Mouse (Mus musculus) liver, embryonic 15.5 days (tissue): ENCODE measurements around the gene Nt5c3b. TPM values are rescaled to one million over a fixed set of nuclear protein-coding genes. Genes with fewer than 3 reads are reported as not detected.

Source experiments
- ATAC-seq: fragments of 200-750 bp; cut with Nextera tagmentation; 2 replicates; pipeline ENCODE4 v1.8.0; 2017; ENCODE audit warnings: moderate number of reproducible peaks, mild to moderate bottlenecking, moderate library complexity; ENCODE audit not compliant: insufficient read depth
- H3K27ac ChIP-seq: fragments of 300-500 bp; sonication (generic); replicated peaks from 2 replicates; pipeline ENCODE4 v1.5.1; 2015; ENCODE audit warnings: mild to moderate bottlenecking, inconsistent platforms
- H3K27me3 ChIP-seq: fragments of 300-500 bp; sonication (generic); 2 replicates; pipeline ENCODE4 v1.6.1; 2015; ENCODE audit warnings: mild to moderate bottlenecking, inconsistent platforms
- H3K36me3 ChIP-seq: fragments of 300-500 bp; sonication (generic); replicated peaks from 2 replicates; pipeline ENCODE4 v1.6.1; 2015; ENCODE audit warnings: moderate library complexity, mild to moderate bottlenecking, inconsistent platforms
- H3K4me1 ChIP-seq: fragments of 300-500 bp; sonication (generic); replicated peaks from 2 replicates; pipeline ENCODE4 v1.6.1; 2015; ENCODE audit warnings: inconsistent platforms
- H3K4me2 ChIP-seq: fragments of 300-500 bp; sonication (generic); 2 replicates; pipeline ENCODE4 v1.6.1; 2015; ENCODE audit warnings: moderate library complexity, mild to moderate bottlenecking, inconsistent platforms
- H3K4me3 ChIP-seq: fragments of 300-500 bp; sonication (generic); replicated peaks from 2 replicates; pipeline ENCODE4 v1.5.1; 2015; ENCODE audit warnings: mild to moderate bottlenecking, inconsistent platforms
- H3K9ac ChIP-seq: fragments of 300-500 bp; sonication (generic); 2 replicates; pipeline ENCODE4 v1.6.1; 2015; ENCODE audit warnings: moderate library complexity, mild to moderate bottlenecking, inconsistent platforms
- H3K9me3 ChIP-seq: fragments of 300-500 bp; sonication (generic); replicated peaks from 2 replicates; pipeline ENCODE4 v1.6.1; 2016; ENCODE audit warnings: inconsistent platforms
- WGBS: fragments of 180-500 bp; shearing (Covaris S2); methylation state at CpG from one replicate; pipeline ENCODE4 v1.1.7; 2015; ENCODE audit warnings: mixed read lengths; ENCODE audit not compliant: insufficient replicate concordance; 5-methylcytosine and 5-hydroxymethylcytosine counted together
- microRNA-seq: library from miRNA; unstranded; fragments of <30 nt; microRNA quantifications from one replicate; pipeline ENCODE4, GENCODE M21; 2016
- polyA plus RNA-seq: library from polyadenylated mRNA; unstranded; fragments of >200 nt; fragmentation: Nextera tagmentation; extraction: Ambion mirVana; gene quantifications from 2 replicates; pipeline ENCODE4 v1.2.1, GENCODE M21; 2015

Nt5c3b gene
- polyA plus RNA-seq, 1 experiment from 2014 or later: 17.7 TPM

DNA sequence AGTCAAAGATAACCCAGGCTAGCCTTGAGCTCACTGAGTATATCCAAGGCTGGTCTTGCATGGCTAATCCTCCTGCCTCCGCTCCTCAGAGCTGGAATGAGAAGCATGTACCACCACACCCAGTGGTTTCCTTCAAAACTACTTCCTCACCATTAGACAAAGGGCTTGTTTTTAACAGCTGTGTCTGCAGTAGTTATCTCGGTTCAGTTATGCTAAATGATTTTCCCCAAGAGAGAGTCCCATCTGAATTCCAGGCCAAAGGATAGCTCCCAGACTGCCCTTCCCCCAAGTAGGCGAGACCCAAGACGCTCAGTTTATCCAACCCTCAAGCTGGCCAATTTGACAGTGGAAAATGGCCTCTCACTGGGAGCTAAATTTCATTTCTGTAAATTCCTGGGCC lies 65.6 kb downstream of the Nt5c3b start:
- H3K9me3 ChIP-seq: no peaks in the 10 kb centered on the region
- ATAC-seq: no peak
- H3K4me3 ChIP-seq: no peak overlapping the region
- no peak overlapping the region for H3K27ac ChIP-seq
- no peak overlapping the region for H3K4me2 ChIP-seq
- H3K4me1 ChIP-seq: no peaks in the 10 kb centered on the region
- peaks cover 39% of the 10 kb centered on the region for H3K36me3 ChIP-seq
- no peak overlapping the region for H3K9ac ChIP-seq
- no peaks in the 10 kb centered on the region for H3K27me3 ChIP-seq
- WGBS: 53% methylated on average over 4 of the region's 4 CpGs

DNA sequence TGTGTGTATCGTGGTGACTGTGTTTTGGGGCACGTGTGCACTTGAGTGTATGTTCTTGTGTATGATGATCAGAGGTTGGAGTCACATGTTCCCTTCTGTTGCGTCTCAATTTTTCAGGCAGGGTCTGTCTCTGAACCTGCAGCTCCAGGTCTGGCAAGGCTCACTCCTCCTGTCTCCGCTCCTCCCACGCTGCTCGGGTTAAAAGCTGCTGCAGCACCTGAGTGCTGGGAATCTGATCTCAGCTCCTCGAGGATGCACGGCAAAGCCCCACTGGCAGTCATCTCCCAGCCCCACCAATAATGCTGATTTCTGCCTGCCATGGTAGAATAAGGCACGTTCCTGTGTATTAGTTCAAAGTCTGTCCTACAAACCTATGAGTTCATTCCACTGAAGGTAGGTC lies 66.5 kb downstream of the Nt5c3b start:
- no peaks in the 10 kb centered on the region for H3K9me3 ChIP-seq
- peaks cover 33% of the 10 kb centered on the region for H3K36me3 ChIP-seq
- no peak overlapping the region for H3K4me2 ChIP-seq
- H3K9ac ChIP-seq: no peak overlapping the region
- H3K4me1 ChIP-seq: no peaks in the 10 kb centered on the region
- WGBS: 72% methylated on average over 9 of the region's 9 CpGs
- H3K4me3 ChIP-seq: no peak overlapping the region
- H3K27me3 ChIP-seq: no peaks in the 10 kb centered on the region
- H3K27ac ChIP-seq: no peak overlapping the region
- ATAC-seq: no peak

Small RNAs within 50 kb of the gene (microRNA-seq; reads per million reads assigned to microRNA genes)
- gene Gm27374: not detected
- not detected for gene Mir7116

Other genes starting within 250 kb of the Nt5c3b start
- gene Krt9, start 248.6 kb downstream of the Nt5c3b start, polyA plus RNA-seq: not detected in 2 replicates
- gene Krt14, start 234.3 kb downstream of the Nt5c3b start, polyA plus RNA-seq: 0.50 and 0.76 TPM in 2 replicates
- not detected in 2 replicates for gene Krt16, start 192.9 kb downstream of the Nt5c3b start, polyA plus RNA-seq
- gene Krt17, start 180.8 kb downstream of the Nt5c3b start, polyA plus RNA-seq: 0.33 and 0.40 TPM in 2 replicates
- gene Krt42, start 171.9 kb downstream of the Nt5c3b start, polyA plus RNA-seq: not detected in 2 replicates
- gene Eif1, start 121.9 kb downstream of the Nt5c3b start, polyA plus RNA-seq: 1,286 and 1,576 TPM in 2 replicates
- gene Gast, start 107.4 kb downstream of the Nt5c3b start, polyA plus RNA-seq: not detected in 2 replicates
- gene Hap1, start 85.7 kb downstream of the Nt5c3b start, polyA plus RNA-seq: 0.33 and 0.45 TPM in 2 replicates
- gene Jup, start 44.0 kb downstream of the Nt5c3b start, polyA plus RNA-seq: 14.0 and 15.7 TPM in 2 replicates
- gene P3h4, start 27.0 kb downstream of the Nt5c3b start, polyA plus RNA-seq: 3.6 and 4.0 TPM in 2 replicates
- 7.8 and 8.5 TPM in 2 replicates for gene Fkbp10, start 26.1 kb downstream of the Nt5c3b start, polyA plus RNA-seq
- 0.06 and 0.14 TPM in 2 replicates for gene Klhl10, start 109 bp upstream of the Nt5c3b start, polyA plus RNA-seq
- 1.6 and 2.2 TPM in 2 replicates for gene Klhl11, start 30.9 kb upstream of the Nt5c3b start, polyA plus RNA-seq
- gene Acly, start 86.2 kb upstream of the Nt5c3b start, polyA plus RNA-seq: 103 and 111 TPM in 2 replicates
- gene Ttc25, start 103.8 kb upstream of the Nt5c3b start, polyA plus RNA-seq: 0.07 and 0.14 TPM in 2 replicates
- gene Cnp, start 133.1 kb upstream of the Nt5c3b start, polyA plus RNA-seq: 14.2 and 15.1 TPM in 2 replicates
- gene Nkiras2, start 177.4 kb upstream of the Nt5c3b start, polyA plus RNA-seq: 18.8 and 19.2 TPM in 2 replicates
- 61.0 and 66.8 TPM in 2 replicates for gene Dnajc7, start 178.4 kb upstream of the Nt5c3b start, polyA plus RNA-seq